8 mouse cellular contexts compared by ENCODE assay signal in the genomic region with DNA sequence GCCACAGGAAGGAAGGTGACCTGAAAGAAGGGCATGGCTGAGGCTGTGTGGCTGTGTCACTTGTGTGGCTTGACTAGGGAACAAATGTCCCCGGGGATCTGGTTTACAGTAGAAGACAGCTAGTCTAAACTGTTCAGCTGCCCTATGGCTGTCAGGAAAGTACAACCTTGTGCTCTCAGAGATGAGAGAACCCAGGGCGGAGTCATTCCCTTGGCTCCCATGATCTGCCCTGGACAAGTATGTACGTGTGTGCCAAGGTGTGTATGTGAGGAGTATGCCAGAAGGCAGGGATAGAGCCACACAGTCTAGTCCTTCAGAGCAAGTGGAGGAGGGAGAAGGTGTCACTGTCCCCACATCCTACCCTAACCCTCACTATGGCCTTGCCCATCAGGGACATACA. TPM values are rescaled to one million over a fixed set of nuclear protein-coding genes. Genes with fewer than 3 reads are reported as not detected.
A peak's percentile ranks its signal among the peaks of the same experiment; 100 is the strongest.
DNase-seq lines count a peak whose midpoint lies in the region; ATAC-seq and TF ChIP-seq lines count a peak whose summit lies in the region.
"Had no signal": no experiment of that assay in that cellular context is flagged by ENCODE, and none has a peak within 500 bp of the region (broad histone marks: within the 10 kb centered on the region; RNA-seq: fewer than 3 reads in every experiment).

No protein-coding gene starts in this region.

- no peak overlapping the region for H3K9ac ChIP-seq in kidney, embryonic 15.5 days
- peak overlapping the region; percentile 62 for H3K9ac ChIP-seq in liver, embryonic 16.5 days (ENCODE audit: low read depth, low read length)

- no peaks in the 10 kb centered on the region for H3K9me3 ChIP-seq in kidney, embryonic 15.5 days (replicated peaks)
- no peaks in the 10 kb centered on the region for H3K9me3 ChIP-seq in liver, embryonic 16.5 days (replicated peaks; ENCODE audit: control insufficient read depth, low read length)

- ATAC-seq in kidney, embryonic 15.5 days (replicated peaks; ENCODE audit: low FRiP score): no peak
- peak; percentile 15 for ATAC-seq in liver, embryonic 16.5 days (ENCODE audit: low read depth)
- ATAC-seq in activated CD4-positive, CD25-positive, alpha-beta regulatory T cell, adult 4 months: no peak

- no peak overlapping the region for H3K4me3 ChIP-seq in kidney, embryonic 15.5 days (replicated peaks)
- no peak overlapping the region for H3K4me3 ChIP-seq in bone marrow macrophage, adult 2 months (ENCODE audit: insufficient read depth, low read length)
- no peak overlapping the region for H3K4me3 ChIP-seq in embryonic fibroblast, embryonic 13.5 days (ENCODE audit: insufficient read depth, low read length)
- peak overlapping the region; percentile 37 for H3K4me3 ChIP-seq in liver, embryonic 16.5 days (ENCODE audit: low read depth, low read length)

- H3K27me3 ChIP-seq in kidney, embryonic 15.5 days: no peaks in the 10 kb centered on the region
- no peaks in the 10 kb centered on the region for H3K27me3 ChIP-seq in liver, embryonic 16.5 days (ENCODE audit: control insufficient read depth, insufficient read depth, low read depth, low read length)

- H3K36me3 ChIP-seq in kidney, embryonic 15.5 days: no peaks in the 10 kb centered on the region
- no peaks in the 10 kb centered on the region for H3K36me3 ChIP-seq in liver, embryonic 16.5 days (ENCODE audit: control insufficient read depth, insufficient read depth)

- peaks cover 63% of the 10 kb centered on the region for H3K4me1 ChIP-seq in kidney, embryonic 15.5 days
- peaks cover 69% of the 10 kb centered on the region for H3K4me1 ChIP-seq in bone marrow macrophage, adult 2 months (ENCODE audit: control insufficient read depth, insufficient read depth, low read length)
- H3K4me1 ChIP-seq in embryonic fibroblast, embryonic 13.5 days (ENCODE audit: control insufficient read depth, insufficient read depth, low read length): peaks cover 29% of the 10 kb centered on the region
- H3K4me1 ChIP-seq in liver, embryonic 16.5 days (ENCODE audit: control insufficient read depth, low read depth, low read length): peaks cover 49% of the 10 kb centered on the region

- 89% methylated on average over 3 of the region's 3 CpGs for WGBS in kidney, embryonic 15.5 days
- 66% methylated on average over 3 of the region's 3 CpGs for WGBS in liver, embryonic 16.5 days (ENCODE audit: insufficient replicate concordance)

- TF ChIP-seq POLR2A in bone marrow macrophage, adult 2 months (IDR thresholded peaks at IDR 0.05; ENCODE audit: borderline replicate concordance, low read depth, low read length): no peak
- TF ChIP-seq POLR2A in embryonic fibroblast, embryonic 13.5 days (IDR thresholded peaks at IDR 0.05; ENCODE audit: low read depth, low read length): no peak

- TF ChIP-seq CTCF in bone marrow macrophage, adult 2 months (IDR thresholded peaks at IDR 0.05; ENCODE audit: low read depth, low read length): no peak
- no peak for TF ChIP-seq CTCF in embryonic fibroblast, embryonic 13.5 days (IDR thresholded peaks at IDR 0.05; ENCODE audit: borderline replicate concordance, insufficient read depth, low read length)

- H3K4me2 ChIP-seq in kidney, embryonic 15.5 days: no peak overlapping the region
- H3K4me2 ChIP-seq in liver, embryonic 16.5 days (ENCODE audit: low read depth, low read length): peak overlapping the region; percentile 46

- DNase-seq in kidney, postnatal 36 days: no peak
- DNase-seq in B cell, adult 2 months: no peak
- DNase-seq: midbrain, embryonic 14.5 days had no signal

- peak overlapping the region; percentile 78 for H3K27ac ChIP-seq in kidney, embryonic 15.5 days
- peak overlapping the region; percentile 74 for H3K27ac ChIP-seq in bone marrow macrophage, adult 2 months (ENCODE audit: insufficient read depth, low read depth, low read length)
- H3K27ac ChIP-seq in embryonic fibroblast, embryonic 13.5 days (ENCODE audit: insufficient read depth, low read length): peak overlapping the region; percentile 80
- peak overlapping the region; percentile 98 for H3K27ac ChIP-seq in liver, embryonic 16.5 days (ENCODE audit: low read length)

RNA-seq across cellular contexts. Expression of gene Col18a1, which starts 44.3 kb away (rescaled TPM):
- 195 and 206 TPM in 2 replicates for polyA plus RNA-seq in kidney, embryonic 15.5 days (2015; fragmentation: Nextera tagmentation; extraction: Ambion mirVana)
- 49.0 and 50.9 TPM in 2 replicates for polyA plus RNA-seq in bone marrow macrophage, adult 2 months (2012; ENCODE audit: insufficient read depth, insufficient read length, missing spikeins)
- polyA plus RNA-seq in embryonic fibroblast, embryonic 13.5 days (2011; ENCODE audit: insufficient read length, low read depth, missing spikeins): 85.0 and 92.0 TPM in 2 replicates
- 87.9 and 104 TPM in 2 replicates for polyA plus RNA-seq in liver, embryonic 16.5 days (2015; fragmentation: Nextera tagmentation; extraction: Ambion mirVana)
- polyA plus RNA-seq in activated CD4-positive, CD25-positive, alpha-beta regulatory T cell, adult 4 months (2017; shearing (Covaris generic)): under 1 TPM; 0.09 to 0.17 TPM

RNA-seq across cellular contexts. Expression of gene Pofut2, which starts 48.4 kb away (rescaled TPM):
- 118 and 134 TPM in 2 replicates for polyA plus RNA-seq in kidney, embryonic 15.5 days (2015; fragmentation: Nextera tagmentation; extraction: Ambion mirVana)
- polyA plus RNA-seq in bone marrow macrophage, adult 2 months (2012; ENCODE audit: insufficient read depth, insufficient read length, missing spikeins): 43.9 and 44.5 TPM in 2 replicates
- polyA plus RNA-seq in embryonic fibroblast, embryonic 13.5 days (2011; ENCODE audit: insufficient read length, low read depth, missing spikeins): 91.4 and 101 TPM in 2 replicates
- 24.9 and 25.2 TPM in 2 replicates for polyA plus RNA-seq in liver, embryonic 16.5 days (2015; fragmentation: Nextera tagmentation; extraction: Ambion mirVana)
- polyA plus RNA-seq in activated CD4-positive, CD25-positive, alpha-beta regulatory T cell, adult 4 months (2017; shearing (Covaris generic)): 10 to 100 TPM; 18.5 to 19.9 TPM

Comparison
In these comparisons a context has a peak if more than half of its experiments do, and no peak if none do; other contexts are left out.
1. RNA of gene Col18a1, which starts 44.3 kb away (polyA plus RNA-seq): 195 to 206 TPM in kidney, embryonic 15.5 days, 87.9 to 104 TPM in liver, embryonic 16.5 days, 85.0 to 92.0 TPM in embryonic fibroblast, embryonic 13.5 days and 49.0 to 50.9 TPM in bone marrow macrophage, adult 2 months; 0.09 to 0.17 TPM in activated CD4-positive, CD25-positive, alpha-beta regulatory T cell, adult 4 months; every median in the first group is over 10 times any median in the second.
2. Peak in every context shown above with its lines, with median percentiles within 50 percentile points of each other: H3K27ac ChIP-seq.